Mouse (Mus musculus): ENCODE measurements around the gene Ucp2.
A peak's percentile ranks its signal among the peaks of the same experiment; 100 is the strongest.

The Ucp2 gene

DNA sequence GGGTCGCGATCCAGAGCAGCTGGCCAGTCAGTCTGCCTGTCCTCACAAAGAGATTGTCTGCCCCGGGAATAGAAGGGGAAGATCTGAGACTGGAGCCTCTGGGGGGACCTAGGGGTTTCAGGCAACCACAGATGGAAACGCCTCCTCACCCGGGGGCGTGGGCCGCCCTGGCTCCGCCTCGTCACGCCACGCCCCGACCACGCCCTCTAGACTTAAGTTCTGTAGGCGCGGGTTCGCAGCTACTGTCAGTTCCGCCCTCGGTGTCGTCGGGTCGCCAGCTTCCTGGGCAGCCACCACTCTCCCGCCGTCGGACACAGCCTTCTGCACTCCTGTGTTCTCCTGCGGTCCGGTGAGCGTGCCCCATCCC, at the start of gene Ucp2:
Ucp2 (plus strand) TSS at position 221 of the 367 bp plus-strand sequence.
- DNase-seq: peak; percentile 99

DNA sequence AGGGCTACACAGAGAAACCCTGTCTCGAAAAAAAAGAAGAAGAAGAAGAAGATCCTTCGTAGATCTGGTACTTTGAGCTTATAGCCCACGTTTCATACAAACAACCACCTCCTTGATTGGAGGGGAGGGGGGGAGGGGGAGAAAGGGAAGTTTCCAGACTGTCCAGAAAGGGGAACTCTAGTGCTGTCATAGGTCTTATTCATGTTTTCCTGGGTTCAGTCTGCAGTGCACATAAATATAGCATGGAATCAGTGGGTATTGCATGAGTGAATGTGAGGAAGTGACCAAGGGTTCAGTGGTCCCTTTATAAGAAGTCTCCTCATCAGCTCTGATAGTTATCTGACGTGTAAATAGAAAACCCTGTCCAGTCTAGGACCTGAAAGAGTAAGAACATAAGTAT, 49.4 kb upstream of the Ucp2 start:
- peak; percentile 84 for DNase-seq

DNA sequence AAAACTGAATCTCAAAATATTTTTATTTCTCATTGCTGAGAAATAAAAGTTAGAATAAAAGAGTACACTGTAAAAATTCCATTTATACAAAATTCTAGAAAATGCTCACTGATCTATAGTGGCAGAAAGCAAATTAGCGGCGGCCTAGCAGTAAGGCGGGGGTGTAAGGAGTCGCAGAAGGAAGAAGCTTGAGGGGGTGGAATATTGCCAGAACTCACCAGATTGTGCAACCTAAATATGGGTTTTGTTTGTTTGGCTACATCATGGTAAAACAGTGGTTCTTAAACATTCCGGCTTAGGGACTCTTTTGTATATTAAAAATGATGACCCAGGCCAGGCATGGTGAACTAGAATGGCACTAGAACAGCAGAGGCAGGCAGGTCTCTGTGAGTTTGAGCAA, 46.9 kb upstream of the Ucp2 start:
- peak; percentile 50 for DNase-seq

DNA sequence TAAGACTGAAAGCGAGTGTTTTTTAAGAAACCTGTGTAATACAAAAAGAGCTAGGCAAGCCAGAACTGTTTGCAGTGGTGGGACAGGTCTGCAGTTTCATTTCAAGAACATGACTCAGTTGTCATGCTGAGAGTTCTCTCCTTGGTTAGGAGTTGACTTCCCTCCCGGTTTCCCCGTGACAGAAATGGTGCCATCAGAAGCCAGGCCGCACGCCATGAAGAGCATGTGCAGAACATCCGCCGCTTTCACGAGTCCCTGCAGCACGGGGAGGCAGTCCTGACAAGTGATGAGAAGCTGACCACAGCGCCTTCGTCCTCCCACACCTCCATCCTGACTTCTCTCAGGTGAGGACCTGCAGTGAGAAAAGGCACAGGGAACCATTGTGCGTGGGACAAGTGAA, 44.6 kb upstream of the Ucp2 start:
- DNase-seq: peak; percentile 88

DNA sequence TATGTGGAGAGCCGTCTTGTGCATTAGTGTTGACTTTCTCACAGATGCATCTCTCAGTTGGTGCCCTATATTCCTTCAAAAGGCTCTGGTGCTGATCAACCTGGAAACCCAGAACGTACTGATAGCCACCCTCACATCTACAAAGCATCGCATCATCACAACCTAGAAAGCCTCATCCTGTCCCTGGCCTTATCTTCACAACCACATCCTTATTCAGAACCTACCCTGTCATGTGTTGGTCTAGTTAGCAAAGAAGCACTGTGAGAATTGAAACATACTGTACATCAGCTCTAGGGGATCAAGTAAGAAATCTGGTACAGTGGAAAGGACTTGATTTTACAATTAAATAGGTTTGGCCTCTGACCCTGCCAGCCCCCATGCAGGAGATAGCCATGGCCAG, 44.2 kb upstream of the Ucp2 start:
- DNase-seq: no peak

DNA sequence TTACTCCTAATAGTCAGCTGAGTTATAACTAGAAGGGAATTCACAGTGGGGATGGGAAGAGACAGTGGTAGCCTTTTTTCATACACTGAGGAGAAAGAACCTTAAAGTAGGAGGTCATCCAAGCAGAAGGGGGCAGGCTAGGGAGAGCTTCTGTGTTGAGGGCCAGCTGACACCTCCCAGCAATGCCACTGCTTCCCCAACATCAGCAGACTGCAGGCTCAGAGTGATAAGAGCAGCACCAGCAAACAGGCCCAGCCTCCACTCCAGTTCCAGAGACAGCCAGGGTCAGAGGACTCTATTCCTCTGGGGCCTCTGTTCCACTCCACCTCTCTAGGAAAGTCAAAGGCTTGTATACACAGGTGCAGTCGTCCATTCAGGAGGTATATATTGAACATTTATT, 35.0 kb upstream of the Ucp2 start:
- no peak for DNase-seq

DNA sequence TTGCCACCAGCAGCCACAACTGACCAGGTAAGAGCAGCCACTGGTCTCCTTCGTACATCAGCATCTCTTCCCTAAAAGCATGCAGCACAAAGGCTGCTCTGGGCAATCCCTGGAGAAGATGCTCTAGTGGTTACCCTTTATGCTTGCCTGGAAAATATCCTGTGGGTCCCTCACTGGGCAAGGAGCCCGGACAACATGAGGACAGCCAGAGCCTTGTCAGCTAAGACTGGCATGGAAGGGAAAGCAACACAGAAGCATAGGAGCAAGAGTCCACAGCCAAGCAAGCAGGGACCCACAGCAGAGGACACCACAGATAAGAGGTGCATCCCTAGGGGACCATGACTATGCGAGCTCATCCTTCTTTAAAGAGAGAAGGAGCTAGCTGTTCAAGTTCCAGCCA, 33.3 kb upstream of the Ucp2 start:
- DNase-seq: no peak

DNA sequence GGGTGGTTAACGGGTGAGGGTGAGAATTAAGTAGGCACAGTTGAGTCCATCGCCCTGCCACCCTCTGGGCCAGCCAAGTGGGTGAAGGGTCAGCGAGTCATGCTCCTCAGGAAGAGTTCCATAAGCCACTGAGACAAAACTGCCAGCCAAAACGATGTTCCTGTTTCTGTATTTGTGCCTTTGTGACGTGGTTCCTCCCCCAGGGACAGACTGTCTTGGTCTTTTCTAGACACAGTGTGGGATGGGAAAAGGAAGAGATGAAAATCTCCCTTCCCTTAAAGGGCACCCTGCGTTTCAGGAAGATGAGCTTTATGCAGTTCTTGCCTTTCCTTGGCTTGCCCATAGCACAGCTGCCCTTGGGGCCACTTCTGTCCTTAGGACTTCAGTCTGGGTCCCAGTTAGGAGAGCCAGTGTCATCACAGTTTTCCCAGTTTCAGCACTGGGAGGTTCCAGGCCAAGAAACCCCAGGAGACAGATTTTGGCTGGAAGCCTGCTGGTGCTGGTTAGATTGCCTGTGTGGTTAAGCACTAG, 31.5 kb upstream of the Ucp2 start:
- peak; percentile 99 for DNase-seq

DNA sequence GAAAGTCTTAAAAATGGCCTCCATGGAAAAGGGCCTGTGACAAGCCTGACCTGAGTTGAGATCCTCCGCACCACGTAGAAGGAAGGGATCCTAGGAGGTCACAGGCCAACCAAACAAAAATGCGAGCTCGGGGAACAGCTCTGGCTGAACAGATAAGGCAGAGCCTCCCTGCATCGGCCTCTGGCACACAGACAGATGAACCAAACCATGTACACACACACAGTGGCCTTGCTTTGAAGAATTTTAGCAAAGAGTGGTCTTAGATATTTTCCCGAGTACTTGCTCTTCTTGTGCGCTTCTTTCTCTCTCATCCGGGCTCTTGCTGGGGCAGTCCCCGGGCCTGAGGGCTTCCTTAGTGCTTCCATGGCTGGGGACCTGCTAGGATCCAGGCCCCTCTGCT, 29.9 kb upstream of the Ucp2 start:
- DNase-seq: peak; percentile 77

DNA sequence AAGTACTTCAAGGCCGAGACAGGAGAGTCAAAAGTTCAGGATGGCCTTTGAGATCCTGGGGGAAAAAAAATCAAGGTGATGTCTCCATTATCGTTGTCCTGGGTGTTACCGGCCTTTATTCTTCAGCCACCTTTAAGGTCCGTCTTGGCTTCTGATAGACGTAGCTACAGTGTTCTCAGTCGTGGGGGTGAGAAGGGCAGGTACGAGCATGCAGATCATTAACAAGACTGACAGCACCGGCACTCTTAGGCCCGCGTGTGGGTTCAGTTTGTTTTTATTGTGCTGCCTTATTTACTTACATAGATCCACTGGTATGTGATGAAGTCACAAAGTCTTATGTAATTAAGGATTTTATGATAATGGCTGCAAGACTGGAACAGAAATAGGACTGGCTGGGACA, 29.4 kb upstream of the Ucp2 start:
- DNase-seq: peak; percentile 86

DNA sequence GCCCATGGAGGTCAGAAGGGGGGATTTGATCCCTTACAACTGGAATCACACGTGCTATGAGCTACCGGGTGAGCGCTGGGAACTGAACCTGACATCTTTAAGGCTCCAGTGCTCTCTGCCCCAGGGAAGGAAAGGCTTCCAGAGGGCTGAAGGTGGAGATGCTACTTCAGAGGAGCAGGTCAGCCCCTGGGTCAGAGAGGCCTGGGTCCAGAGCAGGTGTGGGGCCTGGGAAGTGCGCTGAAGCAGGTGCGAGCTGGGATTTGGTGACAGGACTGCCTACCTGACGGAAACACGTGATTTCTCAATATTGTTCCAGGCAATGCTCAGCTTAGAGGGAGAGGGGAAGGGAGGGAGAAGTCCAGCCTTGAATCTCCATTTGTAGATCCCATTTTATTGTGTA, 28.9 kb upstream of the Ucp2 start:
- DNase-seq: peak; percentile 90

DNA sequence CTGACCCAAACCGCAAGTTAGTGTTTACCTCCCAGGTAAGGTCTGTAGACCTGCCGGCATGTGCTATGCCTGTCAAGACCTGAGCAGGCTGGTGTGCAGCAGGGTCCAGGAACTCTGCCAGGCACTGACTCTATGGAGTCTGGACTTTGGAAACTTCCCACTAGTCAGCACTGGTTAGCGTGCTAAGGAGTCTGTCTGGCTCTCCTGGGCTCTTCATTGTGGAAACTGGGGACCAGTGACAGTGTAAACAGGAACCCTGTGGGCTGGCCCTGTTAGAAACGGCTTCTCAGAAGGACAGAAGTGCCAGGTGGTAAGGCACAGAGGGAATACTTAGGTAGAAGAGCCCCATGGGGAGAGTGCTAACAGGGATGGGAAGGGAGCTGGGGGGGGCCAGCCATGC, 27.9 kb upstream of the Ucp2 start:
- DNase-seq: no peak

DNA sequence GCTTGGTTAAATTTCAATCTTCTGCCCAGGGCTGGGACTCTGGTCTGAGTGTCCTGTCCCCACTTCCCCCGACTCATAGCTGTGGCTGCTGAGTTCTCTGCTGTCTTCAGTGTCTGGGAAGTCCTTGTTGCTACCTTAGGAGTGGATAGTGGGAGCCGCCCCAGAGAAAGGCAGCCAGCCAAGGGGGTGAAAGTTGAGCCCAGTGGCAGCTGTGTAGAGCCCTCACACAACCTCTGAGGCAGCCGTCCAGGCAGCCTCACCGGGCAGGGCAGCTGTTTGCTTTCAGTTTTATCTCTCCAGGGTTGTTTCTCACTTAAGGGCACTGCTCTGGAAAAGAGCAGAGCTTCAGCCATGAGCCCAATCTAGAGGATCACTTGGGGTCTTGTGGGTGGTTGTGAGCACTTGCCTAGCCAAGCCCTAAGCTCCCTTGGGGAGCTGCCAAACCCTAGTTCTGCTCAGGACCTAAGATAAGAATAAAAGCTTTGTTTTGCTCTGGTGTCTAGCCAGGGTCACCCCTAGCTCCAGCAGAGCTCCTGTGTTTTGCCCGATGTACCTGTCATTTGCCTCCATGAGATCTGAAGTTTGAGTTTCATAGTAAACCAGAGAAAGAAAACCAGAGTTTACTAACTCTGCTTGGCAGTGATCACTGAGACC, 27.4 kb upstream of the Ucp2 start:
- DNase-seq: peak; percentile 99

DNA sequence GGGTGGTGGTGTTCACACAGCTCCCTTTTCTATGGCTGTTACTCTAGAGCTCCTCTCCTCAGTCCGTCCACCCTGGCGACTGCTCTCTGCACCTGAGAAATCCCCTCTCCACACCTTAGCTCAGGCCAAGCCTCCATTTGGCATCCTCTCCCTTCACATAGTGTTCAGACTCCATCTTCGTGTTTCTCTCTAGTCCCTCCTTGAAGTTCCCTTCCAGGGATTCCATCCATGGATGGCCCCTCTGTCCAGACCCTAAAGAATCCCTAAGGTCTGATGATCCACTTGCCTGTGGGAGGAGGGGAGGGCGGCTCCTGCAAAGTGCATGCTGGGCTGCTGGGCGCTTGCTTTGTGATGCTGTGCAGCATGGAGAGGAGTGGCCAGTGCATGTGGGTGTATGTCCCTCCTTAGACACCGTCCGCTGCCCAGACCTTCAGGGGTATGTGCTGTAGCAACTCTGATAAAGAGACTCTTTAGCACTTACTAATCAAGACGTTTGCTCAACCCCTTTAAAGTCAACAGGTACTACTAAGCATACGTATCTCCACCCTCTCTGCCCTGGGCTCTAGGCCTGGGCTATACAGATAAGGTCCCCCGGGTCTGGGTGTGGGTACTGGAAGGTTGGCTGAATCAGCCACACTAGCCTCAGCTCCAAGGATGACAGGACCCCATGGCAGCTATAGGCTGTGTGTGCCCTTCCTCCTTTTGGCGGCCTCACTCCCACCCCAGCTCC, 26.2 kb upstream of the Ucp2 start:
- DNase-seq: peak; percentile 92

DNA sequence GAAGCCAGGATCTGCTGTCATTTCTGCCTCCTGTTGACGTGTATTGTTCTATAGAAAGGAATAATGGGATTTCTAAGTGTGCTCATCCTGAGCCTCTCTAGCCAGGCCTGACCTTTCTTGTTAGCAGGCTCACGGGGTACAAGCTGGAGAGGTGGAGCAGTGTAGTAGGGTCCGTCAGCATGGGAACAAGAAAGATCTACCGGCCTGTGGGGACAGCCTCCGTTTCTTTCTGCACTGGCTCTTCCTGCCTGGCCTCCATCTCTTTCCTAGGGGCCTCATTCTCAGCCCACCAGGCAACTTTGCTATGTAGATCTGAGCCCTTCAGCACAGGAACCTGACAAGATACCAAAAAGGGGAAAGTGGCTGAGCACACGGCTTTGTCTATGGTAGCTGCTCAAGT, 24.4 kb upstream of the Ucp2 start:
- DNase-seq: peak; percentile 85

DNA sequence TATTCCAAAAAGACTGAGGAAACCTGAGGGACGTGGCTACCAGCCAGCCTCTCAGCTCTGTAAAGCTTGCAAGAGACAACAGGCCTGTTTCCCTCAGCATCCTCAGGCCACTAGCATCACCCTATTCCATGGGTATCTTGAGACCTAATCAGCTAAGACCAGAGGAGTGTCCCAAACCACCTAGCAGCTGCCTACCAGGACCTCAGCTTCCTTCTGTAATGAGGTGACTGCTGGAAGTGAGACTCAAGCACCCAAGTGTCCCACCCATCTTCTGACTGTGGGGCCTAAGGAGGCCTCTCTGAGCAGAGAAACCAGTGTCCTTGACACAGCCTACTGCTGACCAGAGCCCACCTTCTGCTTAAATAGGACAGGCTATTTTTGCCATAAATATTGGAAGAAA, 23.6 kb upstream of the Ucp2 start:
- peak; percentile 82 for DNase-seq

DNA sequence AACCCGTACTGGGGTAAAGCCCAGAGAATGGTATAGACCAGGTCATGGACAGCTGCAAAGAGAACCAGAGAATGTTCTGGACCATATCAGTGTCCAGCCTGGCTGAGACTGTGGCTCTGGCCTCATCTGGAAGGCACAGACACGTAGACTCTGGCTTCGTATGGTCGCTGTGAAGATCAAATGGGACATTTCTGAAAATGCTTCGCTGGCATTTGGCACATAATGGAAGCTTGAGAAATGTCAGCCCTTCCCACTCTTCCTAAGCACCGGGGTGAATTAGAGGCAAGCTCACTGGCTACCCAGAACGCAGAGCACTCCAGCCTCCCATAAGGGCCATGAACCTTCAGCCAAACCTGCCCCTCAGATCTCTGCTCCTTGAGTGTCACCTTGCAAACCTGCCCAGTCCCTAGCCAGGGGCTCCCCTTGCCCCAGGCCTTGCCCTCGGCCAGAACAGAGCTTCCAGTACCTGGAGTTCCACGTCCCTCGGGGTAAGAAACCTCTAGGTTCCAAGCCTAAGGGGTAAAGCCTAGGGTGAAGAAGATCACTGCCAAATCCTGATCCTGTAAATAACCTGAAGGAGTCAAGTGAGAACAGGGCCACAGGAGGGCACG, 22.2 kb upstream of the Ucp2 start:
- peak; percentile 89 for DNase-seq

DNA sequence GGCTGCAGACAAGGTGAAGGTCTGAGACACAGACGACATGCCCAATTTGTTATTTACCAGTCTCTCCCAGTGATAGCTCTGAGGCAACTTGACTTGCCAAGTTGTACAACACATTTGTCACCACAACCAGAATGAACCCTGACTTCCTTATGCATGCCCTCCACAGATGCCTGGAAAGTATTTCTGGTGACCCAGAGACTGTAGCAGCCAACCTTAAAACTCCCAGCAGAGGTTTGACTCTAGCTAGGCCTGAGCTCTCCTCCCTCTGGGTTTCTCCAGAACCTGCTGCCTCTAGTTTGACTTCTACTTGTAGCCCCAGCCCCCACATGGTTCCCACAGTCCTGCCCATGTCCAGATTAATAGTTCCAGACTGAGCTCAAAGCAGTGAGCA, 21.7 kb upstream of the Ucp2 start:
- DNase-seq: peak; percentile 80

DNA sequence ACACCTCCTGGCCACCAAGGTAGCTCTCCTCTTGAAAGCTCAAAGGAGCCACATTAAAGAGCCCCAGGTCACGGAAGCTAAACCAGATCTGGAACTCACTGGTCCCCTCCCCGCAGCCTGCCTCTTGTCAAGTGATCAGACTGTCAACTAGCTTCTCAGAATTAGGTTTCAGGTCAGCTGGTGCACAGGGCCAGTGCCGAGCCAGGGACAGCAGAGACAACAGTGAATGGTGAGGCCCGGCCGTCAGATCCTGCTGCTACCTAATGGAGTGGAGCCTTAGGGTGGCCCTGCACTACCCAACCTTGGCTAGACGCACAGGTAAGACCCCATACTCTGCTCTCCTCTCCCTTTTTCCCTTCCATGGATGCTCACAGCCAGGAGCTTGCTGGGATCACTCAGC, 20.4 kb upstream of the Ucp2 start, which contains the start of gene Ucp3:
Ucp3 (plus strand) TSS at position 214 of the 400 bp plus-strand sequence.
- DNase-seq: peak; percentile 97

DNA sequence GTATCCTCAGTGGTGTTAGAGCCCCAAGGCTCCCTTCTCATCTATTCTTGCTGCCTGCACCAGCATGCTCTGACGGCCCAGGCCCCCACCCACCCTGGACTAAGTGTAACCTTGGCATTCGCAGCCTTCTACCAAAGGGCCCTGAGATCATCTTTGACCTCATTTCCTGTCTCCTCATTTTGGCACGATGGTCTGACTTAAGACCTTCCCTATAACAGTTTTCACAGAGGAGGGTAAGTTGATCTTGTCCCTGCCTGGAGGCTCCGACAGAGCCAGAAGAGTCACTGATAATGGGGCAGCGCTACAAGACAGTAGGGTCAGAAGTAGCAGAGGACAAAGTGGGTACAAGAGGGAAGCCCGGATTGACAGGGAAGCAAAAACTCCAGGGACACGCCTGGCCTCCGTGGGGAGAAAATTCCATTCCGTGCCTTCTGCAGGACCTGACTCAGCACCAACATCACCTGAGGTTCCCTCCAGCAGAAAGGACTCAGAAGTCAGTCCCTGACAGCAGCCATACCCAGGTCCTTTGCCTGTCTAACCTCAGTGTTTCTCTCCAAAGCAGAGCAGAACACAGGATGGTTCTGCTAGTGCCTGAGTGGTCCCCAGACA, 19.2 kb upstream of the Ucp2 start:
- peak; percentile 88 for DNase-seq

DNA sequence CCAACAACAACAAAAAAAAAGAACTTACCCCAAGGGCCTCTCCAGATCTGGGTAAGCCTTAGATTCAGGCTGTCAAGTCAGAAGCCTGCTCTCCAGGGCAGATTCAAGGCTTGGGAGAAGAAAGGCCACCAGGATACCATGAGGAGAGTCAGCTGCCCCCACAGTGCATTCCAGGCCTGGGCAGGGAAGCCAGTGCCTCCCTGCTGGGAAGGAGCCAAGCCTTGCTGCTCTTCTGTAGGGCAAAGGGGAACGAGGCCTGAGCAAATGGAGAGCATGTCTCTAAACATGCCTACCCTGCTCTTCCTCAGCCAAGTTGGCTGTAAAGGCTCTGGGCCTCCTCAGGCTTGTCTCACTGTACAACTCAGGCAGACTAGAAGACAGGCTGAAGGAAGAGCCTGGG, 18.5 kb upstream of the Ucp2 start:
- DNase-seq: peak; percentile 98

DNA sequence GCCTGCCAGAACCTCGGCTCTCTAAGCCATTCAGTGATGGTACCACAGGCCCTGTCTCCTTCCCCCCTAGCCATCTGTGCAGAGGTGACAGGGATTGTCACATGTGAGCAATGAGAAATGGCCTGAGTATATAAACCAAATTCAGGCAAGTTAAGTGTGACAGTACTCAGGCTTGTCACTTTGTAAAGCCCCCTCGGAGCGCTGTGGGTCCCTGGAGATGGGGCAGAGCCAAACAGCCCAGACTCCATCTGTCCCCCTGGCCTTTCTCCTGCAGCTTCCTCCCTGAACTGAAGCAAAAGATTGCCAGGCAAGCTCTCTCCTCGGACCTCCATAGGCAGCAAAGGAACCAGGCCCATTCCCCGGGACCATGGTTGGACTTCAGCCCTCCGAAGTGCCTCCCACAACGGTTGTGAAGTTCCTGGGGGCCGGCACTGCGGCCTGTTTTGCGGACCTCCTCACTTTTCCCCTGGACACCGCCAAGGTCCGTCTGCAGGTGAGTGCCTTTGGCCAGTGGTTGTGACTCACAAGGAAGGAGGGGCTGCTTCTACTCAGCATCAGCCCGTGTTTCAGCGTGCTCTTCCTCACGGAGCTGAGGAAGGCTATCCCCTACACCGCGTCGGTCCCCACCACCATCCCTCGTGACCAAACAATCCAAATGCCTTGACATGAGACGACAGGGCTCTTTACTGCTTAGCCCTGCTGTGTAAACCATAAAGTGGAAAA, 13.9 kb upstream of the Ucp2 start:
- DNase-seq: peak; percentile 86

DNA sequence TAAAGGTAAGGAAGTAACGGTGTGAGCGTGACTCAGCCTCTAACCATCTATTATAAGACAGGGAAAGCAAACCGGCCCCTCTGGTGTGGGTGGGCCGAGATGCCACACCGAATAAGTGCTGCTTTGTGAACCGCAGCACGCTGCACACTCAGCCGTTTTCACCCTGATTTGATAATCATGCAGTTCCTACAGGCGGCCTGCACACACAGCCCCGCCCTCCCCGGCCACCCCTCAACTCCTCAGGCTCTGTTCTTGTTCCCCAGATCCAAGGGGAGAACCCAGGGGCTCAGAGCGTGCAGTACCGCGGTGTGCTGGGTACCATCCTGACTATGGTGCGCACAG, 13.3 kb upstream of the Ucp2 start:
- DNase-seq: no peak
